Mouse (Mus musculus) monocyte, adult 5-6 weeks (primary cell): ENCODE data around the gene Klhdc8b. TPM values are rescaled to one million over a fixed set of nuclear protein-coding genes. Genes with fewer than 3 reads are reported as not detected.

Source experiments
- ATAC-seq: fragments of 153-309, 156-312 bp; replicated peaks from 2 replicates; pipeline ENCODE4 v1.8.0; 2017; ENCODE audit warnings: mild to moderate bottlenecking; ENCODE audit not compliant: low TSS enrichment, insufficient number of reproducible peaks, severe bottlenecking, poor library complexity, low FRiP score
- total RNA-seq: library from RNA; stranded (forward); fragments of 200-1000, 200-491, 200-594 nt; gene quantifications from 3 replicates; pipeline ENCODE4 v1.2.3, GENCODE M21; 2017

Gene Klhdc8b
- total RNA-seq, 1 experiment from 2014 or later, result 0.48 TPM

DNA sequence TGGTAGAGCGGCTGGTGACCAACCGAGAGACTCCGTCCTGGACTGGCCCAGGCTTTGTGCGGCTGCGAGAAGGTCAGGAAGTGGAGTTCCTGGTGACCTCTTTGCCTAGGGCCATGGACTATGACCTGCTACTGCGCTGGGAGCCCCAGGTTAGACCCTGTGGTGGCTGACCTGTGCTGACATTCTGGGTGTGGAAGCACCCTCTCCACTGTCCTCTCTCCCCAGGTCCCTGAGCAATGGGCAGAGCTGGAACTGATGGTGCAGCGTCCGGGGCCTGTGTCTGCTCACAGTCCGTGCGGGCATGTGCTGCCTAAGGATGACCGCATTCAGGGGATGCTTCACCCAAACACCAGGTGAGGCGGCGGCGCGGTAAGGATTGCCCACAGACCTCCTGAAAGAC is 22.6 kb upstream of the Klhdc8b start:
- ATAC-seq, result no peak

DNA sequence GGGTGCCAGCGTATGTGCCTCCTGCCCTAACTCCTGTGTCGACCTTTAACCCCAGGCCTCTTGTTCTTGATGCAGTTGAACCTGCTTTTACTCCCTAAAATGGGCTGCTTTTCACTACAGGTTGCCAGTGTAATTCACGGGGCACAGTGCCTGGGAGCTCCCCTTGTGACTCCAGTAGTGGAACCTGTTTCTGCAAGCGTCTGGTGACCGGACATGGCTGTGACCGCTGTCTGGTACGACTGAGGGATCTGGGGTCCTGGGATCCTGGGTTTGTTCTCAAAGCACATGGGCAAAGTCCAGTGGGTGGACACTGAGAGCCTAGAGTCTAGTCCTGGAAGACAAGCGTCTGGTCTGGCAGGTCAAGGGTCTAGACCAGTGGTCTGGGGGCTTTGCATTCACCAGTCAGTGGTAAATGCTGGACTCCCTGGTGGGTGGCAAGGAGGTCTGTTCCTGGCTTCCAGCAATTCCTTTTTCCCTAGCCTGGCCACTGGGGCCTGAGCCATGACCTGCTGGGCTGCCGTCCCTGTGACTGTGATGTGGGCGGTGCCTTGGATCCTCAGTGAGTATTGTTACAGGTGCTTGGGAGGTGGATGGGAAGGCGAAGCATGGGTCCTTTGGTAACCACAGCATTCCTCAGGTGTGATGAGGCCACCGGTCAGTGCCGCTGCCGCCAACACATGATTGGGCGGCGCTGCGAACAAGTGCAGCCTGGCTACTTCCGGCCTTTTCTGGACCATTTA is 21.8 kb upstream of the Klhdc8b start:
- no peak for ATAC-seq

DNA sequence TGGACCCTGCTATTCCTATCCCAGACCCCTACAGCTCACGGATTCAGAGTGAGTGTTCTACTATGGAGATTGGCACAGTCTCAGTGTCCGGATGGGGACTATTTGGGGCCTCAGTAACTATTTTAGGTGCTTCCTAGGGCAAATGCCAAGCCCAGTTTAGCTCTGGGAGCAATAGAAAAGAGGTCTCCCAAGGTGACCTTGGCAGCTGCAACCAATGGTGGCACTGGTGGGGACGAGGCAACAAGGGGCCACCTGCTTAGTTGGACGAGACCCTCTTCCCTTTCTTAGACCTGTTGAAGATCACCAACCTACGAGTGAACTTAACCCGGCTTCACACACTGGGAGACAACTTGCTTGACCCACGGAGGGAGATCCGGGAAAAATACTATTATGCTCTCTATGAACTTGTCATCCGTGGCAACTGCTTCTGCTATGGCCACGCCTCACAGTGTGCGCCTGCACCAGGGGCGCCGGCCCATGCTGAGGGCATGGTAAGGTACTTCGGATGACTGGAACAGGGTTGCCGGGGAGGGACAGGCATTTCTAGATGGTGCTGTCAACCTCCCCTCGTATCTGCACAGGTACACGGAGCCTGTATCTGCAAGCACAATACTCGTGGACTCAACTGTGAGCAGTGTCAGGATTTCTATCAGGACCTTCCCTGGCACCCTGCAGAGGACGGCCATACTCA is 20.3 kb upstream of the Klhdc8b start:
- ATAC-seq, result no peak

DNA sequence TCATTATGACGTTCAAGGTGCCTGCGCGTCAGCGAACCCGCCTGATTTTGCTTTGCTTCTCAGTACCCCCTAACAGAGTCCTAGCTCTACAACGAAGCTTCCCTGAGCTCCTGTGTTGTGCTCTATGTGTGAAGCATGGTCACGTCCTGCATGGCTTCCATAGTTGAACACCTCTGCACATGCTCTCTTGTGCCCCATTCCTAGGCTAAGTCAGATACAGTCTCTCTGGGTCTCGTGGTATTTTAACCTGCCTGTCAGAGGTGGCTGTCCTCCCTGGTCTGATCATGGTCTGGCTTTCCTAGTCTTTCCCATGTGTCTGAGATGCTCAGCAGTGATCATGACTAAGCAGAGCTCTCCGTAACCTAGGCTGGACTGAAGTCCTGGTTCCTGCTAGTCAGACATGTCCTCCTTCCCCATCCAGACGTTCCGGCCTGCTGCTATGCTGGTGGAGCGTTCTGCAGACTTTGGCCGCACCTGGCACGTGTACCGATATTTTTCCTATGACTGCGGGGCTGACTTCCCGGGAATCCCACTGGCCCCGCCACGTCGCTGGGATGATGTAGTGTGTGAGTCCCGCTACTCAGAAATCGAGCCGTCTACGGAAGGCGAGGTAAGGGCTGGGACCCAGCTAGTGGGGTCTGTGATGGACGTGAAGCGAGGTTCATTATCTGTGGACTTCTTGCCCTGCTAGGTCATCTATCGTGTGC is 19.6 kb upstream of the Klhdc8b start:
- ATAC-seq, result no peak

DNA sequence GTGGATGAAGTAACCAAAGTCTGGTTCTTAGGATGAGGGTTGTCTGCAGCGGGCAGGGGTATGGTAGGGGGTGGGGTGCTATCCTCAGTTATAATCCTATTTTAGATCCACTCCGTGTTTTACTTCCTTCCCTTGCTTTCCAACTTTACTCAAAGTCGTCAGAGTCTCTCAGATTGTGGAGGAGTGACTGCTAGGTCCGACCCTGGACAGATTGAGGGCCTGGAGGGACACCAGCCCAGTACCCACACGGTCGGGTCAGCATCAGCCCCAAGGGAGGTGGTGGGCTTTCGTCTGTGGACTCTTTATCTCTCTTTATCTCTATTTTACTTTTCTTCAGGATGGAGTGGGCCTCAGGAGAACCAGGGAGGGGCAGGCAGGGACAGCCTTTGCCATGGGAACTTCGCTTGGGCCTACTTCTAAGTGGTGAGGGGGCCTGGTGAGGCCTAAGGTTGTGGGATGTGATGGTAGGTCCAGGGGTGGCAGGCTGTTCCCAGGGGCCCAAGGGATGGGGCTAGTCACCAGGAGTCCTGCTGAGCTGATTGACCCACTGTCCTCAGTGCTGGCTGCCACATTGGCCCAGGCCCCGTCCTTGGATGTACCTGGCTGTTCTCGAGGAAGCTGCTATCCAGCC is 18.5 kb upstream of the Klhdc8b start, which contains the start of gene Lamb2:
Lamb2 (plus strand) TSS at position 16 of the 631 bp plus-strand sequence.
- no peak for ATAC-seq

DNA sequence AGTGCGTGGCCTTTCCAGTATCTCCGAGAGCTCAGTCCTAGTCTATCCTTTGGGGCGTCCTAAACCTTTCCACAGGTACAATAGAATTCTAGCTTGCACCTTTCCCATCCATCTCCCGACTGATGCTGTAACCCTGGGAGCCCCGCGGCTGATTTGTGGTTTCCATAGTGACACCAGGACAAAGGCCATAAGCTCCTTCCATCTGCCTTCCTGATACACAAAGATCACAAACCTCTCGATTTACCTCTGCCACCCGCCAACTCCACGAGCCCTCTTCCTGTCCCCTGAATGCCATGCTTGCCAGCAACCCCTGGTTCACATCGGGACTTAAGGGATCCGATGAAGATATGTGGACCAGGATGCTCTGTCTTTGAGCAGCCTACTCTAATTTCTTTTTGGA is 17.9 kb upstream of the Klhdc8b start:
- no peak for ATAC-seq

DNA sequence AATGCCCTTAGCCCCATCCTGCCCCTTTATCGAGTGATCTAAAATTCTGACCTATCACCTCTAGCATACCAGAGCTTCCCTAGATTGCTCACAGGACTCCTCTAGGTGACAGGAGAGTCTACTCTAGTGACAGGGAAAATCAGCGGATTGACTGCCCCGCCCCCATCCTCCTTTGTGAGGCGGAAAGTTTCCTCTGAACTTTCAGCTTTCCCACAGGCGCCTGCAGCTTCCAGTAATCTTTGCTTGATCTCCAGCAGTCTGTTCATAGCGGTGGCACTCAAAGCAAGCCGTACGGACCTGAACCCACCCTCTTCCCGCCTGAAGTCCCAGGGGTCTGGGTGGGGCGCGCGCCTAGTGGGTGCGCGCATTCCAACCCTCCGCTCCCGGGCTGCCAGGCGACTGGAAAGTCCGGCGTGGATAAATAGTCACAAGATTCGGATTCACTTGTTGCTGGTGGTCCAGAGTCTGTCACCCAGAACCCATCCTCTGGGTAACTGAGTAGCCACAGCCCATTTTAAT is 17.3 kb upstream of the Klhdc8b start:
- ATAC-seq, result no peak

DNA sequence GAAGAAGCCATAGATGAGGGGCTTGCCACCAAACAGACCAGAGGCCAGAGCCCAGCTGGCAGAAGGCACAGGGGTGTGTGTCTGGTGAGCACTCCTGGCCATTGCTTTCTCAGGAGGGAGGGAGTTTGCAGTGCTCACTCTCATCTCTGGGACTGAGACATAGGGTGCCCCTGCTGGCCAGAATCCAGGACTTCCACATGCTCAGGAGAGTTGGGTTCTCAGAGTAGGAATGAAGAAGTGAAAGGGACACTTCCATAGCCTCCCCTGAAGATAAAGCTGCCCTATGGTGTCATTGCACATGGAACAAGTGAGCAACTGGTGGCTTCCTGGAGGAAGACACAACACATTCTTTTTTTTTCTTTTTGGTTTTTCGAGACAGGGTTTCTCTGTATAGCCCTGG is 13.1 kb upstream of the Klhdc8b start:
- no peak for ATAC-seq

DNA sequence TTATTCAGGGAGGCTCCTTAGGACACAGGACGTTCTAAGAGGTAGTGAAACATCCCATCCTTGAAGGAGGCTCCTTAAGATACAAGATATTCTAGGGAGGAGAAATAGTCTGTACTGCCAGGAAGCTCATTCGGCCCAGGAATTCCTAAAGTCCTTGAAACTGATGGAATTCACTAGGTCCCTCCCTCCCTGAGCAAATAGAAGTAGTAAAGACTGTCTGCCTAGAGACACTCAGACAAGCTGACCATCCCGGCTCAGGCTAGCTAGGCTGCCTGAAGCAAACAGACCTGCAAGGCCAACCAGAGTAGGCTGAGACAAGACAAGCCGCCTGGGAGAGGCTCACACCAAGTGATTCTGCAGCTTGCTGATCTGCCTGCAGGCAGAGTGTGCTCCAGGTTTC is 8.5 kb upstream of the Klhdc8b start:
- ATAC-seq, result no peak

DNA sequence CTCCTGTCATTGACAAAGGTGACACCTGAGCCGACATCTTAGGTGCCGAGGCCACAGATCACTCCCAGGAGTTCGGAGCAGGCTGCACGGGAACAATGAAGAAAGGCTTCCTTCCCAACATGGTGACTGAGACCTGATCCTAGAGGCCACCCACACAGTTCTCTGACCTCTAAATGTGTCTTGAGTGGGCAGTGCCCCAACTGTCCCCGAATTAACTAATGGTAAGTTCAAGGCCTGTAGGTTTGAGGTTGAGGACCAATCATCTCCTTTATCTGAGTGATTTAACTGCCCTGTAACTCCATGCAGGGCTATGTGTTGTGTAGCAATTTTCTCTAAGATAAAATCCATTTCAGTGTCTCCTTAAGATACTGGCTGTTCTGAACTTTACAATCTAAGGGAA is 8.0 kb upstream of the Klhdc8b start:
- no peak for ATAC-seq

DNA sequence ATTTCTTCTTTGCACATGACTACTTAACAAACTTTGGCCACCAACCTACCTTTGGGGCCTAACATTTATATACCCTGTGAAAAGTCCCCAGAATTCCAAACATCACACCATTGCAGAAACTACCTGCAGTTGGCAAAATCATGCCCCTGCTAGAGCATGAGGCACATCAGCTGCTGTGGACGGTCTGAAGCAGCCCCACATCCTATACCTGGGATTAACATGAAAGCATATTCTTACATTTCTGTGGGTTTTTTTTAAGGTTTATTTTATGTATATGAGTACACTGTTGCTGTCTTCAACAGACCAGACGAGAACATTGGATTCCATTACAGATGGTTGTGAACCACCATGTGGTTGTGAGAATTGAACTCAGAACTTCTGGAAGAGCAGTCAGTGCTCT is 4.8 kb upstream of the Klhdc8b start:
- no peak for ATAC-seq

DNA sequence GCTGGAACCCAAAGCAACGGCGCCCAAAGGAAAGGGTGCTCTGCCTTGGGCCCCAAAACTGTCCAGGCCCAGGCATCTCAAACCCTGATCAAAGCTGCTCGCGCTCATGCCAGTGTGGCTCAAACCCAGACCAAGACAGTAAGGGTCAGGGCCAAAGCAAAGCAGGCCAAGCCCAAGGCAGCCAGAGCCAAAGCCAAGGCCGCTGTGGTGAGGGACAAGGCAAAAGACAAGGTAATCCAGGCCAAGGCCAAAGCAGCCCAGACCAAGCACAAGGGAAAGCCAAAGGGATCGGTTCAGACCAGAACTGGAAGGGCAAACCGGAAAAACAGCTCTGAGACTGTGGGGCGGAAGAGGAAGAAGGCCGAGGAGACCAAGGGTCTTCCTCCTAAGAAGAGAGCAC is 2.3 kb upstream of the Klhdc8b start:
- no peak for ATAC-seq

DNA sequence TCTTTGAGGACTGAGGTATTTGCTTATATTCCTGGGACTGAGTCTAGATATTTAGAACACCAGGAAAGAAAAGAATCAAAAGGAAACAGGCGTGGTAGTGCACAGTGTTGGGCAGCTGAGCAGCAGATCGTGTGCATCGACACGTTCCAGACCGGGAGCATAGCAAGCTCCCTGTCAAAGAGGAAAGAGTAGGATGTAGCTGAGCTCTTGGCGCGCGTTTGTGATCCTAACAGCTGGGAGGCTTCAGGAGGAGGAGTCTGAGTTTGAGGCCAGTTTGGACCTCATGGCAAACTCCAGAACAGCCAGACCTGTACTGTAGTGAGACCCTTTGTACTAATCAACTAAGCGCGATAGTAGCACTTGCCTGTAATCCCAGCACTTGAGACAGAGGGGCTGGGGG is 811 bp upstream of the Klhdc8b start:
- ATAC-seq, result no peak

DNA sequence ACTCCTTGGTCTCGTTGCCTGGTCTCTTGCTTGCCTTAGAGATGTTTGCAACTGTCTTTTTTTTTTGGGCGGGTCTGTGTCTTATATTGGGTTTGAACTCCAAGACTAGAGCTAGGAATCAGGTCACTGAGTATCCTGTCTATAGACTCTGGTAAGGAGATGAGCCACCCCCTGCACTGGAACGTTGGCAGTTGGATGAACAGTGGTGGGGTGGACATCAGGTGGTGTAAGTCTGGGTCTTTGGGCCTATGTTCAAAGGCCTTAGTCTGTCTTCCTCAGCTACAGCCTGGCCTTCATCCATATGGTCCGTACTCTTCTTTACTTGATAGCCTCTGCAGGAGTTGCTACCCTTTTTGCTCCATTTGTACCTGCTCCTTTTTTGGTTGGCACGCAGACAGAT is 294 bp upstream of the Klhdc8b start:
- no peak for ATAC-seq

DNA sequence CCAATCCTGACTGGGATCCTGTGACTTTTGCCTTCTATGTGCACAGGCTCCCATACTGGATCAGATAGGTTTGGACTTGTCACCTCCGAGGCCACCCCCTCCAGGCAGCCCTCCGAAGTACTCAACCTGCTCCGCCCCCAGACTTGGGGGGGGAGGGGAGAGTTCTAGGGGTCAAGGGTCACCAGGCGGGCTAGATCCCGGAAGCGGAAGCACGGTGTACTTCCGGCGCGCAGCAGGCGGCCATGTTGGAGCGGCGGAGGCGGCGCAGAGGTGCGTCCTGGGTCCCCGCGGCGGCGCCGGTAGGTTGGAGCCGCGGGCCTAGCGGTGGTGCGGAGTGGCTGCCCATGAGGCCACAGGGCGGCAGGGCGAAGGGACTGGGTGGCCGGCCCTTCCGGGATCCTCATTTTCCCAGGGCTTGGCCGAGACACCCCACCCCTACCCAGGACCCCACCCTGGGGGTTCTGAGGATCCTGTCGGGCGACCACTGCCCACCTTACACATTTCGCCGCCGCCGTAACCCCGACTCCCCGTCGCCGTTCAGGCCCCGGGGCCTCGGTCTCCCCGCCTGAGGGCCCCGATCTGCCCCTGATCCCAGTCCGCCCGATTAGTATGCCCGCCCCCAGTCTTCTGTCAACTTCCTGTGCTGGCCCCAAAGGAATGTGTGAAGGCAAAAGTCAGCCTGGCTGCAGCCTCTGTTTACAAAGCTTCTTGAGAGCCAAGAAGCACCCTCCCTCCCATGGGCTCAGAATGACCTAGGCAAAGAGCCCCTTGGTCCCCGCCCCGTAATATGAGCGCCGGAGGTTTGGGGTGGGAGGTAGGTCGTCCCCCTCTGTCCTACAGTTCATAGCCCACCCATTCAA is 832 bp downstream of the Klhdc8b start, which contains the start of gene Ccdc71:
Ccdc71 (plus strand) TSS at position 209 of the 860 bp plus-strand sequence.
- peak; percentile 74 for ATAC-seq

DNA sequence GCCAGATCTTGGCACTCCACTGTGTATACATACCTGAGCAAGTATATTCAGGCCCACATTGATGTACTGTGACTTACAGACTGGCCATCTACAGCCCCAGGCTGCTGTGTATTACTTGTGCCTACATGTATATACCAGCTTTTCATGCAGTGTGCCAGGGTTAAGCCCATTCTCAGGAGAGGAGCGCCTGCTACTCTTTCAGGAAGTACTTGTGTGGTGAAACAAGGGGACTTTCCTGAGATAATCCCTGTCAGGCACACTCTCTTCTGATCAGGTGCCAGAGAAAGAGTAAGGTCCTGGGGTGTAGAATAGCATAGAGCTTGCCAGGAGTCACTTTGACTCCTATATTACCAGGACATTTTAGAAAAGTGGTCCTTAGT is 1.5 kb downstream of the Klhdc8b start:
- ATAC-seq, result no peak

DNA sequence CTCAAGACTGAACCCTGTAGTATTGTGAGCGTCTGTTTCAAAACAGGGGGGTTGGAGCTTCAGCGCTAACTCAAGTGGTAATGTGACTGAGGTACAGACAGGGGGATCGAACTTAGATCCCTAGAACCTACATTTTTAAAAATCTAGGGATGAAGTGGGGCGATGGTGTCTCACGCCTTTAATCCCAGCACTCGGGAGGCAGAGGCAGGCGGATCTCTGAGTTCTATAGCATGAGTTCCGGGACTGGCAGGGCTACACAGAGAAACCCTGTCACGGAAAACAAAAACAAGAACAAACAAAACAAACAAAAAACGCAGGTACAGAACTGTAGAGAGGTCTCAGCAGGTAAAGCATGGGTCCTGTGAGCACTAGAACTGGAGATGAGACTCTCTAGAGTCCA is 4.4 kb downstream of the Klhdc8b start:
- ATAC-seq, result no peak
